Mouse (Mus musculus) cerebellum, postnatal 10 days (tissue): ENCODE results near the gene Stac3.

Experiments used
- DNase-seq, 2 experiments: peaks; one replicate each; pipeline ENCODE4 v3.0.0; 2021; ENCODE audit warnings: mixed read lengths in 2 of 2

Stac3 gene

DNA sequence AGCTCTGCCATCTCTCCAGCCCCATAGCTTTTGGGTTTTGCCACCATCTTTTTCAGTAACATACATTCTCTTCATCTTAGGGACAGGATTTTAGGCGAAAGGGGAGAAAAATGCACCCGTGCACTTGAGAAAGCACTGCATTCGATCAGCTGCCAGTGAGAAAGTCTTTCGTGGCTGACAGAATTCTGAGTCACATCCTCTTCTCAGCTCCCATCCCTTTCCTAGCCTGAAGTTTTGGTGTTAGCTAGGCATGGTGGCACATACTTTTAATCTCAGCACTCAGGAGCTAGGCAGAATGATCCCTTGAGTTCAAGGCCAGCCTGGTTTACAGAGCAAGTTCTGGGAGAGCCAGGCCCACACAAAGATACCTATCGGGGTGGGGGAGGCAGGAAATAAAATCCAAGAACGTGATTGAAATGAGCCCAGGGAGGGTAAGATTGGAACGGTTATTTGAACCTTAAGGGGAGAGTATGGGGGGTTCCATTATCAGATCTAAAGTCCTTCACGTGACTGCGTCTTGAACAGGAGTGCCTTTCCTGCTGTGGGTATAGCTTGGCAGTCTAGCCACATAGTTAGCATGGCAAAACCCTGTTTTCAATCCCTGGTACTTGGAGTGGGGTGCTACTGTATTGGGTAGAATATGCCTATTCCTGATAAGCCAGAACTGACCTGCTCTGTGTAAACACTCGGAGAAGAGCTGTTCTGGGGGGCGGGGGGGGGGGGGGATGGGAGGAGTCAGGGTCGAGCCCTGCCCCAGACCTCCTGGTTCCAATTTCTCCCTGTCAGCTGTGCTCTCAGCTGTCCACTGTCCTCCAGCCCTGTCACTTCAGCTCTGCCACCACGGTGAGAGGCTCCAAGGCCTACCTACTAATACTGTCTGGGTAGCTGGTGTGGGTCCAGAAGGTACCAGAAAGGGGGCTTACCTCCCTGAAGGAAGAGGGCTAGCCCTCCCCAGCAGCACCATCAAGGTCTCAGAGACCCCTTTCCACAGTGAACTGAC, at the start of gene Stac3:
TSS of gene Stac3 (plus strand) at position 793 of the 1,000 bp plus-strand sequence.
- no peak for DNase-seq

DNA sequence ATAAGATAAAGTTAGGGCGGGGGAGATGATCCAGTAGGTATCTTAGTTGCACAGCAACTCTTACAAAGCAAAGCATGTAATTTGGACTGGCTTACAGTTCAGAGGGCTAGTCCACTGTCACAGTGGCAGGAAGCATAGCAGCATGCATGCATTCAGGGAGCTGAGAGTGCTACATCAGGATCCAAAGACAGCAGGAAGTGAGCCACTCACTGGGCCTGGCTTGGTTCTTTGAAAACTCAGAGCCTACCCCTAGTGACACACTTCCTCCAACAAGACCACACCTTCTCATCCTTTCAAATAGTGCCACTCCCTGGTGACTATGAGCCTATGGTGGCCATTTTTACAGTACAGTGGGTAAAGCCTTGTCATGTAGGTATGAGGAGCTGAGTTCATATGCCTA, 47.8 kb upstream of the Stac3 start:
- no peak for DNase-seq

DNA sequence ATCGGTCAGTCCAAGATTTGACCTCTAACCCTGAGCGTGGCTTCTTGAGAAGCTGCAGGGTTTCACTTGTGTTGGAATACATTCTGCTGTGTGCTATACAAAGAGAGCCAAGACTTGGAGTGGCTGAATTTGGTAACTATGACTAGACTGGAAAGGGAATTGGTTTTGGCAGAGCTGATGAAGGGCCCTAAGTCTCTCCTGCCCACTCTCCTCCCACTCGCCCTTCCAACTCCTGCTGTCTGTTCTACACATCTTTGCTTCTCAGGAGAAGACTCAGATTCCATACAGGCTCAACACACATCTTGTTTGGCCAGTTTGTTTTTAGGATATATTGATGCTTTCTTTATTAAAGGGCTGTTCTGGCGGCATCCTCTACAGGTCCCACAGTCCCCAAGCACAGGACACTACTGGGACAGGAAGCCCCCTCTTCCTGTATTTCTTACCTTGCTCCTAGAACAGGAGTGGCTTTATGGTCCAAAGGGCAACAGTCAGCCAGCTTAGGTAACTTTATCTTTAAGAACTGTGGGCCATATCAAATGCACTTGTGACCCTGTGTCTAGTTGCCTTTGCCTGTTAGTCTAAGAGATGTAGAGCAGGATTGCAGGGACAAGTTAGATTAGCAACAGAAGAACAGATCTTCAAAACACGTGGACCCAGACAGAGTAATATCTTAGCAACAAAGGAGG, 38.9 kb upstream of the Stac3 start:
- DNase-seq = no peak

DNA sequence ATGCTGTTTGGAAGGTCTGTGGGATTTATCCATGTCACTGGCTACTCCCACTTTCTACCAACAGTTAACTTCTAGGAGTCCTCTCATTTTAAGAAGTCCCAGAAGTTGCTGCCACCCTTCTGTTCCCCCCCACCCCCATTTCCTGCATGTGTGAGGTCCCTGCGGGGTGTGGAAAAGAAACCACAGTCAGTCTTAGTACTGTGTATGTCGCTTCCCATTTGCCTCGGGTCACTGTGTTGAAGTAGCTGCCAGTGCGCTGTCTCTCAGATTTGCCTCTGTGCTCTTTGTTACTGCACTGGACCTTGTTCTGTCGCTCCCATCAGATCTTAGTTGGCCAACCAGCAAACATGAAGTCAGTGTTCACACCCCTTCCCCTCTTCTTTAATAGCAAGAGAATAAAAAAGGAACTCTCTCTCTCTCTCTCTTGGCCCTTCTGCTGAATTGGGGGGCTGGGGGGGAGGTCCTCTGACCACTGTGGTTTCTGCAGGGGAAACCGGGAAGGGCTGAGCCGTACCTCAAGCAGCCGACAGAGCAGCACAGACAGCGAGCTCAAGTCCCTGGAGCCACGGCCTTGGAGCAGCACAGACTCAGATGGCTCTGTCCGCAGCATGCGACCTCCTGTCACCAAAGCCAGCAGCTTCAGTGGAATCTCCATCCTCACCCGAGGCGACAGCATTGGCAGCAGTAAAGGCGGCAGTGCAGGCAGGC, 30.1 kb upstream of the Stac3 start:
- no peak for DNase-seq

DNA sequence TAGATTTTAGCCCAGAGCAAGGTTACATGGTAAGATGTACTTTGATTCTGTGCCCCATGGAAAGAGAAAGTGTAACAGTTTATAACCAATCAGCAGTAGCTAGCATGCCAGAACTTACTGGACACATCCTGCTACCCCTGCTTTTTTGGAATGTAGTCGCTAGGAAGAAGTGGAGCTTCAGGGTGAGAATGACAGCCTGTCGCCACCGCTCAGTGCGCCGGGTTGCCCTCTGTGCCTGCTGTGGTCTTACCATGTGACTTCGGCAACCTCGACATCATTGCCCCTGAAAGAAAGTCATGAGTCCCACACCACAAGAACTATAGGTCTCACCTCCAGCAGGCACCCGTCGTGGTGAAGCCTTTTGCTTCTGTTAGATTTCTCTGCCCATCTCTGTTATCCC, 28.8 kb upstream of the Stac3 start:
- DNase-seq = no peak

DNA sequence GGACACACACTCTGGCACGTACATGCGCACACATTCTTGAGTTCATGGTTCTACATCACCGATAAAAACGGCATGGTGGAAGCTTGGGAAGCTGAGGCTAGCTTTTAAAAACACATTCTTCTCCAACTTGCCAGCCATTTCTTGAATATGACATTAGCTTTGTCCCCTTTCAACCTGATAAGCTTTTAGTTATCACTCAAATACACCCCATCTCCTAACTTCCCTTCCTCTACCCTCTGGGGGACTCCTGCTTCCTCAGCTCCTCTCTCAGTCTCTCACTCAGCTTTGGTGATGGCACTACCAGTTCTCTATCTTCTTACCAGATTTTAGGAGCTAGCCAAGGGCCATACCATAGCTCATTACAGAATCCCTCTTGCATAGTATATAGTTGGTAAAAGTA, 26.3 kb upstream of the Stac3 start:
- no peak for DNase-seq

DNA sequence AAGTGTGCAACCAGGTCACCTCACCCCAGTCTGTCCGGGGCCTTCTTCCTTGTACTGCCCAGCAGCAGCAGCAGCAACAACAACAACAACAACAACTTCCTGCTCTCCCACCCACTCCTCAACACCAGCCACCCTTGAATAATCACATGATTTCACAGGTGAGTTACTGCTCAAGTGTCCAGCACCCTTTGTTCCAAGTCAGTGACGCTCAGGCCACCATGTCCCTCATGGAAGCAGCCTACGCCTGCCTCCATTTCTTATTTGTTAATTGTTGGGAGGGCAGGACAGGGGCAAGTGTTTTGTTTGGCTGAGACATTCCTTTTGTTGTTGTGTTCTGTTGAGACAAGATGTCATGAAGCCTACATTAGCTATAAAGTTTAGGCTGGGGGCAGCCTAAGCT, 24.9 kb upstream of the Stac3 start:
- DNase-seq = no peak

DNA sequence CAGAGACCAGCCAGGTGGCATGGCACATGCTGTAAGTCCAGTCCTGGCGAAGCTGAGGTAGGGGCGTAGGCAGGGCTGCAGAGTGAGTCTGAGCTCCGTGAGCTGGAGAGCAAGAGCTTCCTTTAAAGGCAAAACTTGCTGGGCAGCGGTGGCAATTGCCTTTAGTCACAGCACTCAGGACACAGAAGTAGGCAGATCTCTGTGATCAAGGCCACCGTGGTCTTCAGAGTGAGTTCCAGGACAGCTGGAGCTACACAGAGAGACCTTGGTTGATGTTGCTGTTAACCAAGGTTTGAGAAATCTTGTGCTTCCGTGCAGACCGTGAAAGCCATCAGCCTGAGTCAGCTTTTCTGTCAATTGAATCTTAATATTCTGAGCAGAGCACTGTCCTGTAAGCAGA, 24.2 kb upstream of the Stac3 start:
- no peak for DNase-seq

DNA sequence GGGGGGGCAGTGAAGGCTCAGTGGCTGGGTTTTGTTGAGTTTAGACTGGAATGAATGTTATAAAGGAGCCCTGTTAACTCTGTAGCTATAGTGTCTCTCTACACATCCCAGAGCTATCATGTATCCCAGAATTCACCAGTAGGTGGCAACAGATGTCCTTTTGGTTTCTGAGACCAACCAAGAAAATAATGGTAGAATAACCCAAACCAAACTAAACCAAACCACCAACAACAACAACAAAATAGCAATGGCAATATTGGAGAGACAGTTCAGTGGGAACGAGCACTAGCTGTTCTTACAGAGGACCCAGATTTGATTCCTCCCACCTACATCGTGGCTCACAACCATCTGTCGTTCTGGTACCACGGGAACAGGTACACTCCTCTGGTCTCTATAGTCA, 22.4 kb upstream of the Stac3 start:
- DNase-seq = peak; percentile 73 to 82

DNA sequence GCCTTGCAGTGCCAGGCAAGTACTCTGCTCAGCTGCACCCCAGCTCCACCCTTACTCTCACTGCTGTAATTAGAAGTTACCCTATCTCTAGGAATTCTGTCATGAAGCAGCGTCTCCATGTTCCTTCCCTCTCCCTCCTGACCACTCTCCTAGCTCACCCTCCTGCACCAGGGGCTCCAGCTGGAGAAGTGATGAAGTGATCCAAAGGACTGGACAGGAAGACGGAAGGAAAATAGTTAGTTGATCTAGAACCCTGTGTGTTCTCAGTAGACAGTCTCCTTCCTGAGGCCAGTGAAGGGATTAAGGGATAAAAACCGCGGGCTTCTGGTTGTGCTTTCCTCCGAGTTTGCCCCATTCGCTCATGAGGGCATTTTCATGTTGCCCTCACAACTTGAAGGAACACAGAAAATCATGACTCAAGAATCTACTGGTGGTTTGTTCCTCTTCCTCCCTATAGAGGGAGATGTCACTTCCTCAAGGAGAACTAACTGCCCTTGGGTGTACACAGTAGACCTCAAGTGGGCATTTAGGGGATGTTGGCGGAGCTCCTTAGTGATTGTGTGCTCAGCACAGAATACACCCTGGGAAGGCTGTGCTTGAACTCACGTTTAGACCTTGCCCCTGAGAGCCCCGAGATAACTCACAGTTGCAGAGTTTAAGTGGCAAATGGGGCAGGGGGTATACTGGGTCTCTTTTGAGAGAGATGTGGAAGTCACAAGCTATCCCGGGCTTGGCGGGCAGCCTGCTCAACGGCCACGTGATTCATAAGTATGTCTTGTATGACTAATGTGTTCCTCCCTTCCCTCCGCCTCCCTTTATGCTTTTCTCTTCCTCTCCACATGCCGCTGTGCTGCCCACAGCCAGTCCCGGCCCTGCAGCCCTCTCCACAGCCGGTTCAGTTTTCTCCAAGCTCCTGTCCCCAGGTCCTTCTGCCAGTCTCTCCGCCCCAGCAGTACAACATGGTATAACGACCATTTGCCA, 20.4 kb upstream of the Stac3 start:
- DNase-seq = peak in 1 of 2 experiments; percentile 30

DNA sequence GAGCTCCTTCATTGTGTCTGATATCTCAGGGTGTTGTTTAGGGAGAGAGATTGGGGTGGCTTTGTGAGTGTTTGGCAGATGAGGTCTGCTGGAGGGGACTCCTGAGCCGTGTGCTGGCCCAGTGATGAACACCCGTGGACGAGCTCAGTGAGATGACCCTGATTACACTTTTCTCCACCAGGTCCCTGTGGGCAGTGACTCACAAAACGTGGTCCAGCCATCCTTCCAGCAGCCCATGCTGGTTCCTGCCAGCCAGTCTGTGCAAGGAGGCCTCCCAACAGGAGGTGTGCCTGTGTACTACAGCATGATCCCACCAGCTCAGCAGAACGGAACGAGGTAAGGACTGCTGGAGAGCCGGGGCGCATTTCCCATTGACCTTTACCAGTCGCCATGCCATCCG, 16.3 kb upstream of the Stac3 start:
- DNase-seq = no peak

DNA sequence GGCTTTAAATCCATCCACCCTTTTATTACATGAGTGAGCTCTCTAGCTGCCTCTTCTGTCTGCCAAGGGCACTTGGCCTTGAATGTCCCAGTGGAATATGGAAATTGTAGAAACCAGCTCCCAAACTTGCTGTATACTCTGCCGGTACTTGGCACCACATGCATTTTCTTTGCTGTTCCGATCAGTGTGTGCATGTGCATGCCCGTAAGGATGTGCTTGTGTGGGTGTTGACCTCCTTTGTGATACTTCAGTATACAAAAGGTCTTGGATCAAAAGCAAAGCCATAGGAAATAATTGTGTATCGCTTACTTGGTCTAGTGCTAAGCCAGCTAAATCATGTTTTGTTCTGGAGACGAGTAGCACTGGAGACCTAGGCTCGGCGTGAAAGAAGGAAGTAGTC, 12.6 kb upstream of the Stac3 start:
- DNase-seq = no peak

DNA sequence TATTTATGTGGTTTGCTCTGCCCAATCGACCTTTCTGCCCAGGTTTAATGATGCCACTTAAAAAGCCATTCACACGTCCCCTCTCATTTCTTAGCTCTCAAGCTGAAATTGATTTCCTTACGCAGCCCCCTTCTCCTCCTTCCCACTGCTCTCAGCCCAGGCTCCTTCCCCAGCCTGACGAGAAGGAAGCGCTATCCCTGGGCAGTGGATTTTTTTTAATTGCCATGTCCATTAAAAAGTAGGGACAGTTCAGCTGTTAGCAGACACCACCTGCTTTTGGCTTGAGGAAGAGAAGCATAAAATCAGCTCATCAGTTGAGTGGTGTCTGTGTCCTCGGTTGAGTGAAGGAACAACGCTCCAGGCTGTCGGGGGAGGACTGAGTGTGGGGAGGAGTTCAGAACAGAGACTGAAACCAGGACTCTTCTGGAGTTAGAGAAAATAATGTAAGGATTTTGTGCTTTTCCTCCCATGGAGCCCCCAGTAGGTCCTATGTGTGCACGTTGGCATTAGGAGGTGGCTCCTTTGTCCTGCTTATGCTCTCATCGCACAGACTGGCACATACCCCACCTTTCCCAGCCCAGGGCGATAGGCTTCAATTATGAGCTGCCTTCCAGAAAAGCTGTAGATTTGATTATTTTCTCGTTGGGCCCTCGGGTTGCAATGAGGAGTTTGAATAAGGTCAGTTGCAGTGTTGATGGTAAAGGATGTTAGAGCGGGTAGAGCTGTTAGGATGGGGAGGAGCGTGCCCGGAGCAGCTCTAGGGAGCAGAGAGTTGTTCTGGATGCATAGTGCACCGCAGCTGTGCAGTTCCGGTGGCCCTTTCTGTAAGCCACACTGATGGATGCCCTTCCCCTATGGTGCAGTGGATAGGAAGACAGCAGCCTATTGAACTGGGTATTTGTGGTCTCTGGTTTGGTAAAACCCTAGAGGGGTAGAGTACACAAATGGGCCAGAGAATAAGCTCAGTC, 11.0 kb upstream of the Stac3 start:
- DNase-seq = peak; percentile 31 to 38

DNA sequence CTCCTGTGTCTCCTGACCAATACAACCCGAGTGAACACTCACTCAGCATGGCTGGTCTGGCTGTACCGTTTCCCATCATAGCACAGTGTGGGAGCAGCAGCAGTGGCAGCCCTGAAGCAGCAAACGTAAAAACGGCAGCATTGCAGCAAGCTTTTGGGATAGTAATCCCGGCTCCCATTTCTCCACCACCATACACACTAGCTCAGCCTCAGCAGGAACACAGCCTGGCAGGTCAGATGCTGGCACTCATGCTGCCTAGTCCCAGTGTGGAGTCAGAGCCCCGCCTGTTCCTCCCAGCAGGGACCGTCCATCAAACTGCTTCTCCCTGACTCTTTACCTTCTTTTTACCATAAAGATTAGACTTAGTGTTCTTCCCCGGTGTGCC, 10.4 kb upstream of the Stac3 start:
- DNase-seq = peak; percentile 35 to 41

DNA sequence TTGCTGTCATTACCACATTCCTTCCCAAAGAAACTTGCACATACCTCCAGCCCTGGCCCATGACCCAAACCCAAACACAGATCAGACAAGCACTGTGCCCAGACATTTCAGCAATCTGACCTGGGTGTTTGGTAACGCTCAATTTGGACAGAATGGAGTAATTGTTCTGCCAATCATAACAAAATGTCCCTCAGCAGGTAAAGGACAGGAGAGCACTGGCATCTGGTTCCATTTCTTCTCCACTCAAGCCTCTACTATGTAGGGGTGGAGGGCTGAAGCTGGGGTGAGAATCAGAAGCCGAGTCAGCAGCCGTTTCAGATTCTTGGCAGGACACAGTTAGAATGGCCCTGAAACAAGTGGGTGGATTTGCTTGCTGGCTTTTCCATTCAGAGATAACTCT, 9.4 kb upstream of the Stac3 start:
- no peak for DNase-seq

DNA sequence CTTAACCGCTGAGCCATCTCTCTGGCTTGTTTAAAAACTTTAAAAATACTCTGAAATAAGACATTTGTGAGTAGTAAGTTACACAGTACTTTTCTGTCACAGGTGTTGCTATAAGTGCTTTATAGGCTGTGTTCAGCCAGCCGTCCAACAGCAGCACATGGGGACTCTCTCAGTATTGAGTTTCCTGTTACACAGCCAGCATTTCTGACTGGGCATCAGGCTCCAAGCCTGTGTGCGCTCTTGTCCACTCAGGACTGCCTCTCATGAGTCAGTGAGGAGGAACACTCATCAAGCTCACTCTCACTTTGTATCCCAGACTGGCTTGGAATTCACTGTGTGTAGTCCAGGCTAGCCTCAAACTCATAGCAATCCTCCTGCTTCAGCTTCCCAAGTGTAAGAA, 5.3 kb upstream of the Stac3 start:
- DNase-seq = no peak

DNA sequence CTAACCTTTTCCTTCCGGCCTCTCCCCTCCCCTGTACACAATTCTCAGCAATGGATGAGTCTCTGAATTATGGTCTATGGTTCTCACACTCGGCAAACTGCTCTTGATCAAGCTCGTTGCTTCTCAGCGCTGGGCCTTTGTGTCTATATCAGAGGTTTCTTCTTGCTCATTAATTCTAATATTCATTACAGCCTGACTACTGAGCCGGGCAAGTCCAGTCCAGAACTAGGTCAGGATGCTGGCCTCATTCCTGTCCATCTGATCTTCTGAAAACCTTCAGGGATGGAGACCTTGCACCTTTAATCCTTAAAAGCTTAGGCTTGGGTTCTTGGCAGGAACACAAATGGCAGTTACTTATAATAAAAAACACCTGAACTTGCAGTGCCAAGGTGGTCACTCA, 2.0 kb upstream of the Stac3 start:
- no peak for DNase-seq

DNA sequence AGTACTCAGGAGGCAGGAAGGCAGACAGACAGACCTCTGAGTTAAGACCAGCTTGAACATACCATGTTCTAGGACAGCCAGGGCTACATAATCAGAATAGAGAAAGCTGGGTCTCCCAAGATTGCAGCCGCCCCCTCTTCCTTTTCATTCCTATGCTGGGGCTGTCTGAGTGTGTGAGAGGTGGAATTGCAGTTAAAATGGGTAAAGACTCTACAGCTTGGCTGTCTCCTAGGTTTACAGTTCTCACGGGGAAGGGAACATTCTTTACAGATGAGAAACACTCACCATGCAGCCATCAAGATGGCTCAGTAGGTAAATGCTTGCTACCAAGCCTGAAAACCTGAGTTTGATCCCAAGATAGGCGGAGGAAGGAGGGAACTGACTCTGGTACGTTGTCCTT, 1.4 kb upstream of the Stac3 start:
- no peak for DNase-seq

DNA sequence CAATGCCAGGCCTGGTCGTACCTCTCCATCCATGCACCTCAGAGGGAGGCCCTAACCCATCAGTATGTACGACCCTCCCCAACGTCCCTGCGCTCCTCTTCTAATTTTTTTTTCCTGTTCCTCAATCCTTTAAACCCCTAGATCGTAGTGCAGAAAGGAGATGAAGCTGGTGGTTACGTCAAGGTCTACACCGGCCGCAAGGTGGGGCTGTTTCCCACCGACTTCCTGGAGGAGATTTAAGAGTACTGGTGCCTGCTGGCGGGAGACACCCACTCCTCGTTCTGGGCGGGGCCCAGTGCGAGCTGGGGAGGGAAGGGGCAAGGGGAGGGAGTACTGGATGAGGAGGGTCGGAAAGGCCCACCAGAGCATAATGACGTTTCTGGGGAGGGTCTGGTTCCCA, 6.8 kb downstream of the Stac3 start:
- DNase-seq = peak; percentile 96 to 97

DNA sequence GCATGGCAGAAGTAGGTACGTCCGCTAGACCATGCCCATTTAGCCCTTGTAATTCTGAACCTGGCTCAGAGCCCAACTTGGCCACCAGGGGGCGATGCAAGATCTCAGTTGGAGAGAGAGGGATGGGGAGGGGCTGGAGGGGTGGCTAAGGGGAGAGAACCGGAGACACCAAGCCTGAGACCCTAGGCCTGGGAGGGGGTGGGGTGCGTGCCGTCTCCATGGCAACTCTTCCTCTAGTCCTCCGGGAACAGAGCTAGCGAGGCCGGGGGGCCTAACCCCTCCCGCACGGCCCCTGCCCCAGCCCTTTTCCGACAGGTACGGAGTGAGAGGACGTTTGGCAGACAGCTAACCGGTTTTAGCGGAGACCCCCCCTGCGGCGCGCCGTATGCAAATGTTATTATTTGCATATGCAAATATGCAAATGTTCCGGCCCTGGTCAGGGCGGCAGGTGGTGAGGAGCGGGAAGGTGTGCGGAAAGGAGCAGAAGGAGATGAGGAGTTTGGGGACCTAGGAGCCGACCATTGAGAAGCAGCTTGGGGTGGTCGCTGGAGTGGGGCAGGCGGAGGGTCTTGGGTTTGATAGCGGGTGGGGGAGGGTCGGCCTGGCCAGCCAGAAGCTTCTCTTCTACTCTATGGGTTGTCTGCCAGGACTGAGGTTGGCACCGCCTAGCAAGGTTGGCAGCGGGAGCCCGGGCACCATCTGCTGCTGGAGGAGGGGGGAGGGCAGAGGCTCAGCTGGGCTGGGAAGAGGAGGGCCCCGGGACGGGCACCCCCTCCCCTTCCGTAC, 7.8 kb downstream of the Stac3 start:
- peak; percentile 99 for DNase-seq
